Mouse (Mus musculus) embryonic facial prominence, embryonic 12.5 days (tissue): ENCODE results near the gene Ralgapa2. TPM values are rescaled to one million over a fixed set of nuclear protein-coding genes. Genes with fewer than 3 reads are reported as not detected.

Experiments
- ATAC-seq: fragments of 200-750 bp; cut with Nextera tagmentation; 2 replicates; pipeline ENCODE4 v1.8.0; 2017; ENCODE audit not compliant: insufficient number of reproducible peaks, insufficient read depth, low FRiP score, low TSS enrichment
- H3K27ac ChIP-seq: fragments of 300-500 bp; sonication (generic); 2 replicates; pipeline ENCODE4 v1.5.1; 2016; ENCODE audit warnings: mild to moderate bottlenecking
- H3K27me3 ChIP-seq: fragments of 300-500 bp; sonication (generic); 2 replicates; pipeline ENCODE4 v1.6.1; 2016; ENCODE audit warnings: mild to moderate bottlenecking, moderate library complexity
- H3K36me3 ChIP-seq: fragments of 300-500 bp; sonication (generic); 2 replicates; pipeline ENCODE4 v1.6.1; 2016; ENCODE audit warnings: mild to moderate bottlenecking
- H3K4me1 ChIP-seq: fragments of 300-500 bp; sonication (generic); 2 replicates; pipeline ENCODE4 v1.6.1; 2016
- H3K4me2 ChIP-seq: fragments of 300-500 bp; sonication (generic); replicated peaks from 2 replicates; pipeline ENCODE4 v1.6.1; 2016; ENCODE audit warnings: mild to moderate bottlenecking, moderate library complexity
- H3K4me3 ChIP-seq: fragments of 300-500 bp; sonication (generic); 2 replicates; pipeline ENCODE4 v1.5.1; 2016; ENCODE audit warnings: mild to moderate bottlenecking
- H3K9ac ChIP-seq: fragments of 300-500 bp; sonication (generic); 2 replicates; pipeline ENCODE4 v1.6.1; 2016; ENCODE audit warnings: mild to moderate bottlenecking, moderate library complexity
- H3K9me3 ChIP-seq: fragments of 300-500 bp; sonication (generic); 2 replicates; pipeline ENCODE4 v1.6.1; 2016; ENCODE audit warnings: mild to moderate bottlenecking, moderate library complexity
- WGBS: fragments of 180-500 bp; shearing (Covaris S2); methylation state at CpG from one replicate; pipeline ENCODE4 v1.1.7; 2016; 5-methylcytosine and 5-hydroxymethylcytosine counted together
- polyA plus RNA-seq: library from polyadenylated mRNA; unstranded; fragments of >200 nt; fragmentation: Nextera tagmentation; extraction: Ambion mirVana; gene quantifications from 2 replicates; pipeline ENCODE4 v1.2.1, GENCODE M21; 2016

Gene Ralgapa2
- polyA plus RNA-seq, 1 experiment from 2014 or later = 10.0 TPM

- H3K27me3 ChIP-seq = no peaks in the 10 kb centered on the region
- WGBS = 89% methylated on average over 9 of the region's 9 CpGs
- no peak overlapping the region for H3K4me2 ChIP-seq
- no peak overlapping the region for H3K4me3 ChIP-seq
- H3K27ac ChIP-seq = no peak overlapping the region
- ATAC-seq = no peak
- no peaks in the 10 kb centered on the region for H3K9me3 ChIP-seq
- H3K36me3 ChIP-seq = no peaks in the 10 kb centered on the region
- no peaks in the 10 kb centered on the region for H3K4me1 ChIP-seq
- no peak overlapping the region for H3K9ac ChIP-seq
Observed at GRCm38 (mm10) chr2:146495781-146496180, 16.4 kb downstream of the Ralgapa2 start.

- Histone ChIP-seq H3K9me3 (no peaks in the 10 kb centered on the region), H3K4me1 (no peaks in the 10 kb centered on the region), H3K27me3 (no peaks in the 10 kb centered on the region), H3K27ac (no peak overlapping the region), H3K4me3 (no peak overlapping the region), H3K4me2 (no peak overlapping the region), H3K9ac (no peak overlapping the region), H3K36me3 (no peaks in the 10 kb centered on the region)
- 85% methylated on average over 1 of the region's 1 CpGs for WGBS
- no peak for ATAC-seq
Observed at GRCm38 (mm10) chr2:146493354-146493946, 18.7 kb downstream of the Ralgapa2 start.

GRCm38 (mm10) chr2:146491830-146492610 lies 20.1 kb downstream of the Ralgapa2 start:
- 91% methylated on average over 5 of the region's 5 CpGs for WGBS
- no peaks in the 10 kb centered on the region for H3K9me3 ChIP-seq
- no peak overlapping the region for H3K27ac ChIP-seq
- no peak overlapping the region for H3K4me2 ChIP-seq
- no peak for ATAC-seq
- H3K4me3 ChIP-seq = no peak overlapping the region
- no peaks in the 10 kb centered on the region for H3K4me1 ChIP-seq
- no peak overlapping the region for H3K9ac ChIP-seq
- no peaks in the 10 kb centered on the region for H3K27me3 ChIP-seq
- no peaks in the 10 kb centered on the region for H3K36me3 ChIP-seq

DNA sequence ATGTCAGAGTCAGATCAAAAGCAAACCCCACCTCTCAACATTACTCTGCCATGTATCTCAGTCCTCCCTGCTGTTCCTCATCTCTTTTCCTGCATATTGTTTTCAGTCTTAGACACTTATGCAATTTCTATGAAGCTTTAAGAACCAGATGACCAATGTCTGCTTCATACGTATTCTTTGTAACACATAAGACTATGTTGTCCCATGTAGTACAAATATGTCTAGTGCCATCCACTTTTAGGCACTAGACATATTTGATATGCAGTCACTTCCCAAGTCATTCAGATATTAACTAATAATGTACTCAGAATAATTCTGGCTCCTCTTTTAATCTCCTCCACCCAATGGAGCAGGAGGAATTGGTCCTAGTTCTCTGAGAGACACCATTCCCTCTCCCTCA lies 21.2 kb downstream of the Ralgapa2 start:
- Histone ChIP-seq H3K4me3 (no peak overlapping the region), H3K27me3 (no peaks in the 10 kb centered on the region), H3K27ac (no peak overlapping the region), H3K4me2 (no peak overlapping the region), H3K9me3 (no peaks in the 10 kb centered on the region), H3K36me3 (no peaks in the 10 kb centered on the region), H3K9ac (no peak overlapping the region), H3K4me1 (no peaks in the 10 kb centered on the region)
- ATAC-seq = no peak
- WGBS = 94% methylated on average over 1 of the region's 1 CpGs

GRCm38 (mm10) chr2:146488291-146488690 lies 23.9 kb downstream of the Ralgapa2 start:
- Histone ChIP-seq H3K36me3 (no peaks in the 10 kb centered on the region; the same call in 1 of the 2 replicates), H3K4me3 (no peak overlapping the region), H3K27ac (no peak overlapping the region), H3K4me2 (no peak overlapping the region), H3K27me3 (no peaks in the 10 kb centered on the region), H3K9me3 (no peaks in the 10 kb centered on the region), H3K4me1 (no peaks in the 10 kb centered on the region), H3K9ac (no peak overlapping the region)
- WGBS = 84% methylated on average over 3 of the region's 3 CpGs
- no peak for ATAC-seq

- no peak overlapping the region for H3K9ac ChIP-seq
- no peak overlapping the region for H3K4me3 ChIP-seq
- H3K36me3 ChIP-seq = peaks cover under 1% of the 10 kb centered on the region; the same call in 1 of the 2 replicates
- H3K4me1 ChIP-seq = no peaks in the 10 kb centered on the region
- H3K27ac ChIP-seq = no peak overlapping the region
- H3K27me3 ChIP-seq = no peaks in the 10 kb centered on the region
- no peak for ATAC-seq
- H3K9me3 ChIP-seq = no peaks in the 10 kb centered on the region
- H3K4me2 ChIP-seq = no peak overlapping the region
Observed at GRCm38 (mm10) chr2:146482859-146483258, 29.3 kb downstream of the Ralgapa2 start.

GRCm38 (mm10) chr2:146477491-146477890 lies 34.7 kb downstream of the Ralgapa2 start:
- Histone ChIP-seq H3K27ac (no peak overlapping the region), H3K4me2 (no peak overlapping the region), H3K36me3 (0 out of 2 replicates have a peak, but pooled peaks cover 5% of the 10 kb centered on the region), H3K9me3 (no peaks in the 10 kb centered on the region), H3K27me3 (no peaks in the 10 kb centered on the region), H3K9ac (no peak overlapping the region), H3K4me3 (no peak overlapping the region), H3K4me1 (no peaks in the 10 kb centered on the region)
- 87% methylated on average over 4 of the region's 4 CpGs for WGBS
- no peak for ATAC-seq

GRCm38 (mm10) chr2:146476428-146476972 lies 35.6 kb downstream of the Ralgapa2 start:
- Histone ChIP-seq H3K36me3 (0 out of 2 replicates have a peak, but pooled peaks cover 5% of the 10 kb centered on the region), H3K27ac (no peak overlapping the region), H3K9ac (no peak overlapping the region), H3K4me2 (no peak overlapping the region), H3K4me1 (no peaks in the 10 kb centered on the region), H3K4me3 (no peak overlapping the region), H3K9me3 (no peaks in the 10 kb centered on the region), H3K27me3 (no peaks in the 10 kb centered on the region)
- no peak for ATAC-seq
- 95% methylated on average over 5 of the region's 6 CpGs for WGBS

DNA sequence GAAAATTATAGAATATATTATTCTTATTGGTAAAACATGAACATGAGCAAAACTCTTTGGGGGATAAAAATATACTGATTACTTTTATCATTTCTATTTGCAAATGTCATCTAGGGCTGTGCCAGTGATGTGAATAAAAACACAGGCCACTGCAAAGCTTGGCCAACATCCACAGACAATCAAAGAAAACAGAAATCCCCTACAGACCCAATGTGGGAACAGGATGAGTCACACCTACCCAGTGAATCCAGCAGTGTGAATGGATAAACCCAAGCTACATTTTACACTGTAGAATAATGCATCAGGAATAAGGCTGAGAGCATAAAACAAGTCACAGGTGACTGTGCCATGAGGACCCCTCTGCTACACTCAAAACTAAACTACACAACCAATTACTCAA lies 36.1 kb downstream of the Ralgapa2 start:
- no peak overlapping the region for H3K9ac ChIP-seq
- 0 out of 2 replicates have a peak, but pooled peaks cover 5% of the 10 kb centered on the region for H3K36me3 ChIP-seq
- H3K4me1 ChIP-seq = peaks cover 2% of the 10 kb centered on the region; the same call in 1 of the 2 replicates
- H3K9me3 ChIP-seq = no peaks in the 10 kb centered on the region
- ATAC-seq = no peak
- no peak overlapping the region for H3K4me3 ChIP-seq
- H3K27ac ChIP-seq = no peak overlapping the region
- H3K27me3 ChIP-seq = no peaks in the 10 kb centered on the region
- no peak overlapping the region for H3K4me2 ChIP-seq

DNA sequence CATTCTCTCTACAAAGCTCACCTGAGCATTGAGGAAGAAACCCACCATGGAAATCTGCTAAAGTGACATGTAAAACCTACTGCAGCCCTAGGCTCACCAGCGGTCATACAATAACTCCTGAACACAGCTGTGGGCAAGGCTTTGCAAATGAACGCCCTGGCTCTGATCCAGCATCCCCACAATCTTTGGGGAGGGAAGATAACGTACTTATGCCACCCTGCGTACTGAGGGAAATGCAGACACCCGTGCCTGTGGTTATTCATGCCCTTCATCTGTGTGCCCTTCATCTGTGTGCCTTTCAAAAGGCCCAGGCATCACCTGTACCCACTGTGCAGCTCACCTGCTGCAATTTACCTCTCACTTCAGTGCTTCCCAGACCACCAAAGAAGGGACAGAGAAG lies 41.2 kb downstream of the Ralgapa2 start:
- H3K9ac ChIP-seq = no peak overlapping the region
- 79% methylated on average over 5 of the region's 5 CpGs for WGBS
- no peaks in the 10 kb centered on the region for H3K27me3 ChIP-seq
- no peak for ATAC-seq
- H3K4me2 ChIP-seq = no peak overlapping the region
- H3K27ac ChIP-seq = no peak overlapping the region
- no peaks in the 10 kb centered on the region for H3K9me3 ChIP-seq
- no peaks in the 10 kb centered on the region for H3K36me3 ChIP-seq
- H3K4me3 ChIP-seq = no peak overlapping the region
- H3K4me1 ChIP-seq = peaks cover 5% of the 10 kb centered on the region; the same call in 1 of the 2 replicates

DNA sequence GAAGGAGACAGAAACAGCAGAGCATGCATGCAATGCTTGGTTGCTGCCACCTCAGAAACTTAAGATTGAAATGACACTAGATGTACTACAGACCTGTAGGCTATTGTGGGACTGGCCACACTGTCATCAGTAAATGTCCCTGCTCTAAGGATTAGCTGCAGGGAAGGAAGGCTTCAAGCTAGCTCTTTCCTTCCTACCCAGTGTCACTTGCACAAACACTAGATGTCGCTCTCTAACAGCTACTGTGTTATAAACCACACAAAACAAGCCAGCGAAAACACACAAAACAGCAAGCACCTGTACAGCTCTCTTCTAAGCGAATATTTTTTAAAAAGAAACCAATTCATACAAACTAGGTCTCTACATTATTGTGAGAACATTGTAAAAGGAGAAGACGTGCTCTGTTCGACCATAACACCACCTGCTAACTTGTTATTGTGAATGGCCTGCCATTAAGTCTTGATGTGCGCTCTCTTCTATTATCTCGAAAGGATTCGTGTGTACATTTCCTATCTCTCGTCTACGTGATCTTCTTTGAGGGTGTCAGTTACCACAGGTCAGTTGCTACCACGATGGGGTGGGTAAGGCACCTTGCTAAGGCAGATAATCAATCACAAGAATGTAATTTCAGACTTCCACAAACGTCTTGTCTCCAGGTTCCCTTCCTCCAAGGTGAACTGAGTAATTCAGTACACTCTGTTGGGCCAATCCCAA lies 42.3 kb downstream of the Ralgapa2 start:
- H3K36me3 ChIP-seq = no peaks in the 10 kb centered on the region
- H3K9me3 ChIP-seq = no peaks in the 10 kb centered on the region
- 64% methylated on average over 12 of the region's 12 CpGs for WGBS
- H3K4me3 ChIP-seq = no peak overlapping the region
- H3K27ac ChIP-seq = no peak overlapping the region
- H3K4me2 ChIP-seq = no peak overlapping the region
- ATAC-seq = no peak
- H3K9ac ChIP-seq = no peak overlapping the region
- H3K4me1 ChIP-seq = peaks cover 5% of the 10 kb centered on the region; the same call in 1 of the 2 replicates
- no peaks in the 10 kb centered on the region for H3K27me3 ChIP-seq
